Mouse (Mus musculus): ENCODE data around the gene Ppp6r1. TPM values are rescaled to one million over a fixed set of nuclear protein-coding genes. Genes with fewer than 3 reads are reported as not detected.
"Not testable (repeated sequence)": the region's sequence is repeated elsewhere in the genome, so short reads cannot be mapped to it uniquely, and the experiment has no call there.

Ppp6r1 gene
- total RNA-seq, 2 experiments from 2014 or later = 145 to 148 TPM

DNA sequence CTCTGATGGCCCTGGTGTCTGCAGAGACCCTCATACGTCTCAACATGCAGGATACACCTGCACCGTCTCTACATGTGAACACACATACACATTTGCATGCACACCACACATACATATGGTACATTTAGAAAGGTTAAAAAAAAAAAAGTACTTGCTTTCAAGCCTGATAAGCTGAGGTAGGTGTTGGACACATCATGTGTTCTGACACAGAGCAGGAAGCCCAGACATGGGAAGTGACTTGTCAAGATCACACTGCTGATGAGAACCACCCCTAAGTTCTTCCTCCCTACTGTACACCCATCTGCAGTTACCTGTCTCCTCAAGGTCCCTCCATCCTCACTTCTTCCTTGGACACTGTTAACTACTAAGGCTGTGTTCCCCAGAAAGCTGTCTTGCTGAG lies 32.9 kb downstream of the Ppp6r1 start:
- intact Hi-C loops (cut with DNase I) = no loop called here

GRCm38 (mm10) chr7:4624343-4624742 lies 34.5 kb downstream of the Ppp6r1 start:
- no peak for DNase-seq (ENCODE audit: low spot score in 2 of 2)
- intact Hi-C loops (cut with DNase I) = loop anchor here (5.0 kb wide), 2 partner anchors 67 to 173 kb away; no protein-coding TSS in a partner anchor

More for the DNA sequence above, 32.9 kb downstream of the Ppp6r1 start:
- no peak for DNase-seq (ENCODE audit: low spot score in 2 of 2)

DNA sequence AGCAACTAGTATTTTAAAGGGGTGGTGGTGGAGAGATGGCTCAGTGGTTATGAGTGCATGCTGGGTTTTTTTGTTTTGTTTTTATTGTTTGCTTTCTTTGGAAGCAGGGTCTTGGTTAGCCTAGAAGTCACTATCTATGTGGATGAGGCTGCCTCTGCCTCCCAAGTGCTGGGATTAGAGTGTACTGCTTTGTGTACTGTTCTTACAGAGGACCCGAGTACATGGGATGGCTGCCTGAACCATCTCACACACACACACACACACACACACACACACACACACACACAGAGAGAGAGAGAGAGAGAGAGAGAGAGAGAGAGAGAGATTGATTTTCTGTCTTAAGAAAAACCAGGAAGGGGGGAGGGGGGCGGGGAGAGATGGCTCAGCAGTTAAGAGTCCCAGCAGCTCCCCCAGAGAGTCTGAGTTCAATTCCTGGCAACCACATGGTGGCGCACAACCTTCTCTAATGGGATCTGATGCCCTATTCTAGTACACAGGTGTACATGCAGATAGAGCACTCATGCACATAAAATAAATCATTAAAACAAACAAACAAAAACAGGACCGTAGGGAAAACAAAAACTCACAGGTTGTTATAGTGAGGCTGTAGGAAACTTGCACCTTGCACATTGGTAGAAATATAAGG lies 35.2 kb downstream of the Ppp6r1 start:
- intact Hi-C loops (cut with DNase I) = loop anchor here (5.0 kb wide), 2 partner anchors 66 to 174 kb away; no protein-coding TSS in a partner anchor

GRCm38 (mm10) chr7:4619979-4620378 lies 38.8 kb downstream of the Ppp6r1 start:
- no peak for DNase-seq (ENCODE audit: low spot score in 2 of 2)
- intact Hi-C loops (cut with DNase I) = loop anchor here (5.0 kb wide), 2 partner anchors 63 to 177 kb away; no protein-coding TSS in a partner anchor

More for the DNA sequence above, 35.2 kb downstream of the Ppp6r1 start:
- peak; percentile 35 to 43 for DNase-seq (ENCODE audit: low spot score in 2 of 2)

GRCm38 (mm10) chr7:4613740-4614403 lies 44.9 kb downstream of the Ppp6r1 start:
- intact Hi-C loops (cut with DNase I) = no loop called here

GRCm38 (mm10) chr7:4612956-4613355 lies 45.9 kb downstream of the Ppp6r1 start:
- intact Hi-C loops (cut with DNase I) = no loop called here
- no peak for DNase-seq (ENCODE audit: low spot score in 2 of 2)

More at GRCm38 (mm10) chr7:4613740-4614403, 44.9 kb downstream of the Ppp6r1 start:
- no peak for DNase-seq (ENCODE audit: low spot score in 2 of 2)

- intact Hi-C loops (cut with DNase I) = no loop called here
- DNase-seq (ENCODE audit: low spot score in 2 of 2) = no peak
Measured at GRCm38 (mm10) chr7:4612386-4612785, 46.4 kb downstream of the Ppp6r1 start.

GRCm38 (mm10) chr7:4611921-4612341 lies 46.9 kb downstream of the Ppp6r1 start:
- intact Hi-C loops (cut with DNase I) = no loop called here
- DNase-seq (ENCODE audit: low spot score in 2 of 2) = no peak

DNA sequence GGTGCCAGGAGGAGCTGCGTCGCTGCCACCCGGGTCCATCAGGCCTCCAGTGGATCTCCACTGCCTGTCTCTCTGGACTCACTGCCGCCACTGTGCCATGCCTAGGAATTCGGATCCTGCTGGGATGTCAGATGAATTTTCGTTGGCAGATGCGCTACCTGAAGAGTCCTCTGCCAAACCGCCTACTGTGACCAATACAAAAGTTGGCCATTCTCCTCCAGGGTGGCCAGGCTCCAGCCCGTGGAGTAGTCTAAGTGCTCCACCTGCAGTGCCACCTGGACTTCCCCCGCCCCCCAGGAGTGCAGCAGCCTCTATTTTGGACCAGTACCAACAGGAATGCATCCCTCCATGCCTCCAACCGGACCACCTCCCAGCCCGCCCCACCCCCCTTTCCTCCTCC lies 47.3 kb downstream of the Ppp6r1 start:
- intact Hi-C loops (cut with DNase I) = no loop called here
- DNase-seq (ENCODE audit: low spot score in 2 of 2) = no peak

- DNase-seq (ENCODE audit: low spot score in 2 of 2) = no peak
- intact Hi-C loops (cut with DNase I) = no loop called here
Measured at GRCm38 (mm10) chr7:4608002-4608401, 50.8 kb downstream of the Ppp6r1 start.

- DNase-seq (ENCODE audit: low spot score in 2 of 2) = no peak
- intact Hi-C loops (cut with DNase I) = loop anchor here (5.0 kb wide), 1 partner anchor 37 kb away; no protein-coding TSS in a partner anchor
Measured at GRCm38 (mm10) chr7:4603873-4604272, 54.9 kb downstream of the Ppp6r1 start, which contains the start of gene Ptprh. Gene Ptprh, minus strand, starts transcription at chr7:4604041.

DNA sequence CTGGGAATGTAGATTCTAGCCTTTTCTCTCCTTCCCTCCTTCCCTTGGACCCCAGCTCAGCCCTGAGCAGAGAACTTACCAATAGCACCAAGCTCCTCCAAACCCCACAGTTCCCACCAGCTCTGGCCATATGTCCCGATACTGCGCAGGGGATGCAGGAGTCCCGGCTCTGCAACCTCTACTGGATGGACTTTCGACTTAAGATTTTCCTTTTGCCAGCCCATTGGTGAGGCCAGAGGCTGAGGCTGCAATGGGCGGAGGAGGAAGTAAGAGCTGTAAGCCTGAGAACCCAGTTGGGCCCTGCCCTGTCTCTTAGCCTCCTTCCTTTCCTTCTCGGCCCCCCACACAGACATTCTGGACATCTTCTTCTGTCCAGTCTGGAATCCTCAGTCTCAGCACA lies 55.9 kb downstream of the Ppp6r1 start:
- no peak for DNase-seq (ENCODE audit: low spot score in 2 of 2)
- intact Hi-C loops (cut with DNase I) = loop anchor here (5.0 kb wide), 1 partner anchor 36 kb away; no protein-coding TSS in a partner anchor

- intact Hi-C loops (cut with DNase I); DNase-seq (ENCODE audit: low spot score in 2 of 2): not testable (repeated sequence)
Measured at GRCm38 (mm10) chr7:4597046-4597445, 61.8 kb downstream of the Ppp6r1 start.

Other genes with a start within 250 kb of the Ppp6r1 start
- 10 to 100 TPM; 22.5 to 24.1 TPM for gene Rdh13, start 213.4 kb downstream of the Ppp6r1 start, total RNA-seq (2021)
- gene Eps8l1, start 198.3 kb downstream of the Ppp6r1 start, total RNA-seq (2021) = 1 to 10 TPM; 2.8 to 5.3 TPM
- 100 to 1,000 TPM; 131 to 156 TPM for gene Ppp1r12c, start 157.3 kb downstream of the Ppp6r1 start, total RNA-seq (2021)
- 10 to 100 TPM in 1 of 2 experiments, 1 to 10 TPM in 1; 4.6 to 10.2 TPM for gene Tnnt1, start 142.6 kb downstream of the Ppp6r1 start, total RNA-seq (2021)
- 1 to 10 TPM; 1.0 to 1.2 TPM for gene Tnni3, start 134.8 kb downstream of the Ppp6r1 start, total RNA-seq (2021)
- gene Dnaaf3, start 126.6 kb downstream of the Ppp6r1 start, total RNA-seq (2021) = under 1 TPM; 0.23 to 0.46 TPM
- gene Syt5, start 111.5 kb downstream of the Ppp6r1 start, total RNA-seq (2021) = 100 to 1,000 TPM; 261 to 281 TPM
- under 1 TPM; 0.46 to 0.71 TPM for gene Ptprh, start 55.0 kb downstream of the Ppp6r1 start, total RNA-seq (2021)
- gene Tmem86b, start 27.6 kb downstream of the Ppp6r1 start, total RNA-seq (2021) = 10 to 100 TPM; 14.0 to 16.7 TPM
- 100 to 1,000 TPM in 1 of 2 experiments, 10 to 100 TPM in 1; 91.8 to 105 TPM for gene Hspbp1, start 26.0 kb upstream of the Ppp6r1 start, total RNA-seq (2021)
- gene Brsk1, start 31.6 kb upstream of the Ppp6r1 start, total RNA-seq (2021) = 100 to 1,000 TPM; 394 to 407 TPM
- not detected for gene Tmem150b, start 66.2 kb upstream of the Ppp6r1 start, total RNA-seq (2021)
- 10 to 100 TPM; 25.0 to 30.4 TPM for gene Kmt5c, start 81.1 kb upstream of the Ppp6r1 start, total RNA-seq (2021)
- gene Cox6b2, start 94.1 kb upstream of the Ppp6r1 start, total RNA-seq (2021) = 1 to 10 TPM; 4.6 to 5.9 TPM
- gene Fam71e2, start 112.3 kb upstream of the Ppp6r1 start, total RNA-seq (2021) = not detected
- under 1 TPM; 0.69 to 0.83 TPM for gene Il11, start 123.8 kb upstream of the Ppp6r1 start, total RNA-seq (2021)
- not detected for gene Tmem190, start 123.9 kb upstream of the Ppp6r1 start, total RNA-seq (2021)
- 1 to 10 TPM; 2.3 to 3.0 TPM for gene Tmem238, start 130.6 kb upstream of the Ppp6r1 start, total RNA-seq (2021)
- 100 to 1,000 TPM; 428 to 431 TPM for gene Rpl28, start 133.9 kb upstream of the Ppp6r1 start, total RNA-seq (2021)
- 100 to 1,000 TPM; 108 to 110 TPM for gene Ube2s, start 153.6 kb upstream of the Ppp6r1 start, total RNA-seq (2021)
- gene Shisa7, start 185.7 kb upstream of the Ppp6r1 start, total RNA-seq (2021) = 100 to 1,000 TPM; 115 to 148 TPM
- gene Isoc2b, start 211.2 kb upstream of the Ppp6r1 start, total RNA-seq (2021) = 1 to 10 TPM; 3.3 to 4.1 TPM
- 10 to 100 TPM; 10.4 to 11.0 TPM for gene Isoc2a, start 218.1 kb upstream of the Ppp6r1 start, total RNA-seq (2021)
- under 1 TPM in 1 of 2 experiments, not detected in 1; 0.25 TPM for gene Gm36210, start 247.5 kb upstream of the Ppp6r1 start, total RNA-seq (2021)